Mouse (Mus musculus): Measurements from ENCODE around the gene Vsig2. TPM values are rescaled to one million over a fixed set of nuclear protein-coding genes. Genes with fewer than 3 reads are reported as not detected.
A peak's percentile ranks its signal among the peaks of the same experiment; 100 is the strongest.

The Vsig2 gene
- polyA plus RNA-seq, 1 experiment from 2014 or later: 0.58 TPM

- WGBS: 92% methylated on average over 2 of the region's 2 CpGs
- ATAC-seq (ENCODE audit: low FRiP score, low read depth): no peak
Measured at GRCm38 (mm10) chr9:37519995-37520394, 19.1 kb upstream of the Vsig2 start.

GRCm38 (mm10) chr9:37525461-37525860, 13.6 kb upstream of the Vsig2 start:
- peaks cover 50% of the 10 kb centered on the region for H3K27me3 ChIP-seq (replicated peaks)
- no peak overlapping the region for H3K27ac ChIP-seq
- 87% methylated on average over 2 of the region's 2 CpGs for WGBS
- no peaks in the 10 kb centered on the region for H3K9me3 ChIP-seq
- H3K4me1 ChIP-seq: peaks cover 23% of the 10 kb centered on the region
- no peak overlapping the region for H3K4me2 ChIP-seq (replicated peaks)
- no peak overlapping the region for H3K4me3 ChIP-seq
- no peak overlapping the region for H3K9ac ChIP-seq
- peaks cover 26% of the 10 kb centered on the region for H3K36me3 ChIP-seq
- no peak for ATAC-seq (ENCODE audit: low FRiP score, low read depth)

More at GRCm38 (mm10) chr9:37519995-37520394, 19.1 kb upstream of the Vsig2 start:
- no peak overlapping the region for H3K4me3 ChIP-seq
- no peak overlapping the region for H3K27ac ChIP-seq
- H3K36me3 ChIP-seq: peaks cover 39% of the 10 kb centered on the region
- H3K27me3 ChIP-seq (replicated peaks): no peaks in the 10 kb centered on the region
- H3K4me1 ChIP-seq: no peaks in the 10 kb centered on the region
- H3K4me2 ChIP-seq (replicated peaks): no peak overlapping the region
- H3K9me3 ChIP-seq: no peaks in the 10 kb centered on the region
- H3K9ac ChIP-seq: no peak overlapping the region

DNA sequence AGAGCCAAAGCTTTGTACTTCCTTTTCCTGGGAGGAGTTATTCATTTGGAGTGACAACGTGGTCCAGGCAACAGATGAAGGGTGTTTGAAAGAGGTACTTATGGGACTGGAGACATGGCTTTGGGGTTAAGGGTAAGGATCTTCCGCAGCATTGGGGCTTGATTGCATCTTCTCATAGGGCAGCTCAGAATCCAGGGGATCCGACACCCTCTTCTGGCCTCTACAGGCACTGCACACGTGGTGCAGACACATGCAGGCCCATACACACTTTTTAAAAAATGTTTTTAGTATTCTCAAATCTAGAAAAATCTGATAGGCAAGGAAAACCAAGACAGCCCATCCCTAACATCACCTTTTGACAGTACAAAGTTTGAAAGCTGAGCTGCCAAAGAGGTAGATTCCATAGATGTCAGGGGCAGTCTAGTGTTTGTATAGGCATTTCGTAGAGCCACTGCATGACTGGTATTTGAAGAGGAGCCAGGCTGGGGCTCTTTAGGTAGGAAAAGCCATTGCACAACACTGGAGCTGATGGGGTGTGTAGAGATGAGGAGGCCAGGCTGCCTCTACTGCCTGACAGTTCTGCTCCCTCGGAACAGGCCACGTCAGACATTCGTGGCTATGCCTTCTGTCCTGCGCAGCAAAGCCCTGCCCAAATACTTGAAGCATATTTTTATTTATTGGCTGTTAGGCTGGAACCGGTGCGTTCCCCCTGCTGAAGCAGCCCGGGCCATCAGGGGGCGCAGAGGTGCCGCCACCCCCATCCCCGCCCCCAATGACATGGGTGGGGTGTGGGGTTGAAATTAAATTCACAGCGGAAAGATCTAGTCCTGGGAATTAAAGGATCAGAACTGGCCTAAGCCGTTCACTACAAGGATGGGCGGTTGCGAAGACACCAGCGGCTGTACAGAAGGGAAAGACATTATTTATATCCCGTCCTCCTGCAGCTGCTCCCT, 12.3 kb upstream of the Vsig2 start:
- H3K27me3 ChIP-seq (replicated peaks): peaks cover 61% of the 10 kb centered on the region
- 0 out of 2 replicates have a peak, but pooled peaks have one; percentile 15 for ATAC-seq (ENCODE audit: low FRiP score, low read depth)
- H3K9me3 ChIP-seq: no peaks in the 10 kb centered on the region
- no peak overlapping the region for H3K4me3 ChIP-seq
- no peak overlapping the region for H3K9ac ChIP-seq
- peaks cover 19% of the 10 kb centered on the region for H3K36me3 ChIP-seq
- peaks cover 35% of the 10 kb centered on the region for H3K4me1 ChIP-seq
- no peak overlapping the region for H3K27ac ChIP-seq
- H3K4me2 ChIP-seq (replicated peaks): peak overlapping the region; percentile 34
- WGBS: 21% methylated on average over 21 of the region's 21 CpGs

DNA sequence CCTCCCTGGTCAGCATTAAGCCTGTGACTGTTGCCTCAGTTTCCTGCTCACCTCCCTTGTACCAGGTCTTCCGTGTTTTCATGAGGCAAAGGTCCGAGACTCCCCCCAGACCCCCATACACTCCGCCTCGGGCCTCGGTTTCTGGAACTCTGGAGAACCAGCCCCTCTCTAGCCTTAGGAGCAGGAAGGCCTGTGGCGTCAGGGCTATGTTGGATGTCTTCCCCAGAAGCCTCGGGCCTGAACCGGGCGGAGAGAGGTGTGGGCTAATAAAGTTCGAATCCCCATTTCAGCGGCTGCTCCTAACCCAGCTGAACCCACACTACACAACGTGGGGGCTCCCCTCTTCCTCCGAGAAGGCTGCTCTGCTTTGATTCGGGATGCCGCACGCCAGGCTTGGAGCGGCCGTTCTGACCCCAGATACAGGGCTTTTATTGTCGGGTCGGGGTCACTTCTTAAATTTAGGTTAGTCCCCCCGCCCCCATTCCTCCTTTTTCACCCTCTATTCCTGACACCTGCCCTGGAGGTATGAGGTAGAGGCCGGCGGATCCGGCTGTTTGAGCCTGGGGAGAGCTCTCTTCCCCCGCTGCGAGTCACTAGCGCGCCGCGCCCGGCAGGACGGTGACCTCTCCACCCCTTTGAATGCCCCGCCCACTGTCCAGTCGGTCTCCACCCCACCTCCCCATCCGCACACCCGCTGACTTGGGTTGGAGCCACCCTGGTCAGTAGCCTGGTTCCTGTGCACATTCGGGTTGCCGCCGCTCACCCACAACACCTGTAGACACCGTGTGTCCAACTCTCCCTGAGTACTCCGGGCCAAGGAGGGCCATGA, 11.4 kb upstream of the Vsig2 start, which contains the start of gene Esam:
Gene Esam (plus strand): TSS at position 683 of the 829 bp plus-strand sequence.
- peaks cover 35% of the 10 kb centered on the region for H3K4me1 ChIP-seq
- ATAC-seq (ENCODE audit: low FRiP score, low read depth): 0 out of 2 replicates have a peak, but pooled peaks have one; percentile 25
- peaks cover 67% of the 10 kb centered on the region for H3K27me3 ChIP-seq (replicated peaks)
- 3% methylated on average over 41 of the region's 41 CpGs for WGBS
- peak within 1 kb of the TSS; percentile 1; the same call in 1 of the 2 replicates for H3K4me3 ChIP-seq
- H3K4me2 ChIP-seq (replicated peaks): peak within 1 kb of the TSS; percentile 34
- peaks cover 14% of the 10 kb centered on the region for H3K36me3 ChIP-seq
- H3K9ac ChIP-seq: no peak within 1 kb of the TSS
- H3K9me3 ChIP-seq: no peaks in the 10 kb centered on the region
- H3K27ac ChIP-seq: no peak within 1 kb of the TSS

- H3K36me3 ChIP-seq: peaks cover 6% of the 10 kb centered on the region; the same call in 1 of the 2 replicates
- H3K4me1 ChIP-seq: peaks cover 35% of the 10 kb centered on the region
- H3K27ac ChIP-seq: no peak overlapping the region
- ATAC-seq (ENCODE audit: low FRiP score, low read depth): no peak
- 20% methylated on average over 9 of the region's 9 CpGs for WGBS
- no peaks in the 10 kb centered on the region for H3K9me3 ChIP-seq
- peaks cover 67% of the 10 kb centered on the region for H3K27me3 ChIP-seq (replicated peaks)
- no peak overlapping the region for H3K9ac ChIP-seq
- 0 out of 2 replicates have a peak overlapping the region, but pooled peaks have one; percentile 1 for H3K4me3 ChIP-seq
- peak overlapping the region; percentile 34; the same call in 1 of the 2 replicates for H3K4me2 ChIP-seq (replicated peaks)
Measured at GRCm38 (mm10) chr9:37528225-37528970, 10.7 kb upstream of the Vsig2 start.

GRCm38 (mm10) chr9:37530031-37530887, 8.8 kb upstream of the Vsig2 start:
- Histone ChIP-seq H3K27ac (no peak overlapping the region), H3K4me2 (replicated peaks) (peak overlapping the region; percentile 60), H3K9ac (peak overlapping the region; percentile 44), H3K9me3 (no peaks in the 10 kb centered on the region), H3K27me3 (replicated peaks) (peaks cover 67% of the 10 kb centered on the region), H3K4me3 (peak overlapping the region; percentile 29), H3K36me3 (0 out of 2 replicates have a peak, but pooled peaks cover 2% of the 10 kb centered on the region), H3K4me1 (peaks cover 35% of the 10 kb centered on the region)
- WGBS: under 1% methylated on average over 32 of the region's 32 CpGs
- ATAC-seq (ENCODE audit: low FRiP score, low read depth): no peak; the same call in 1 of the 2 replicates

- Histone ChIP-seq H3K4me2 (replicated peaks) (peak overlapping the region; percentile 60), H3K4me3 (peak overlapping the region; percentile 29), H3K9me3 (no peaks in the 10 kb centered on the region), H3K27ac (no peak overlapping the region), H3K36me3 (no peaks in the 10 kb centered on the region), H3K27me3 (replicated peaks) (peaks cover 61% of the 10 kb centered on the region), H3K9ac (peak overlapping the region; percentile 26; the same call in 1 of the 2 replicates), H3K4me1 (peaks cover 35% of the 10 kb centered on the region)
- ATAC-seq (ENCODE audit: low FRiP score, low read depth): peak; percentile 67
- WGBS: 1% methylated on average over 31 of the region's 31 CpGs
Measured at GRCm38 (mm10) chr9:37530888-37531705, 8.0 kb upstream of the Vsig2 start.

DNA sequence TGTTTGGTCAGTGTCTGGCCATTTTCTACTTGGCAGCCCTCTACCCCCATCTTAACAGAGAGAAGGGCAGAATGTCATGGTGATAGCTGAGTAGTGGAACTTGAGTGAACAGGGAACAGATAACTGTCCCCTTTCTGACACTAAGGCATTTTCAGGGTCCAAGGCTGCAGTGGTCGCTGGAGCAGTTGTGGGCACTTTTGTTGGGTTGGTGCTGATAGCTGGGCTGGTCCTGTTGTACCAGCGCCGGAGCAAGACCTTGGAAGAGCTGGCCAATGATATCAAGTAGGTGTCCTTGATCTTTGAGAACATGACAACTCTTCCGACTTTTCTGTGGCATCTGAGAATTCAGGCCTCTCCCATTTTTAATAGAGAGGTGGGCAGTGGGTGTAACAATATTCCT, 2.2 kb upstream of the Vsig2 start:
- Histone ChIP-seq H3K4me2 (replicated peaks) (no peak overlapping the region), H3K4me3 (no peak overlapping the region), H3K4me1 (no peaks in the 10 kb centered on the region), H3K36me3 (0 out of 2 replicates have a peak, but pooled peaks cover 2% of the 10 kb centered on the region), H3K27me3 (replicated peaks) (peaks cover 7% of the 10 kb centered on the region), H3K27ac (no peak overlapping the region), H3K9me3 (no peaks in the 10 kb centered on the region), H3K9ac (no peak overlapping the region)
- 78% methylated on average over 4 of the region's 4 CpGs for WGBS
- ATAC-seq (ENCODE audit: low FRiP score, low read depth): no peak

DNA sequence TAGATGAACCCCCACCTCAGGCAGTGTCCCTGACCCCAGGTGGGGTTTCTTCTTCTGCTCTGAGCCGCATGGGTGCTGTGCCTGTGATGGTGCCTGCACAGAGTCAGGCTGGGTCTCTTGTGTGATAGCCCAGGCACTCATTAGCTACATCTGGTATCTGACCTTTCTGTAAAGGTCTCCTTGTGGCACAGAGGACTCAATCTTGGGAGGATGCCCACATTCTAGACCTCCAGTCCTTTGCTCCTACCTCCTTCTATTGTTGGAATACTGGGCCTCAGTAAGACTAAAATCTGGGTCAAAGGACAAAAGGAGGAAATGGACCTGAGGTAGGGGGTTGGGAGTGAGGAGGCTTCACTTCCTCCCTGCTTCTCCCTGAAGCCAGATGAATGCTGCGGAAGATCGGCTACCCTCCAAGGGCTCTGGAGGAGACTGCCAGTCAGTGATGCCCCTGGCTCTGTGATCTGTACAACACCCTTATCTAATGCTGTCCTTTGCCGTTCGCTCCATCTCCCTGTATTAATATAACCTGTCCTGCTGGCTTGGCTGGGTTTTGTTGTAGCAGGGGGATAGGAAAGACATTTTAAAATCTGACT, 1.3 kb upstream of the Vsig2 start:
- no peak overlapping the region for H3K4me2 ChIP-seq (replicated peaks)
- H3K27ac ChIP-seq: no peak overlapping the region
- 0 out of 2 replicates have a peak, but pooled peaks cover 3% of the 10 kb centered on the region for H3K27me3 ChIP-seq (replicated peaks)
- H3K9me3 ChIP-seq: no peaks in the 10 kb centered on the region
- H3K9ac ChIP-seq: no peak overlapping the region
- H3K4me3 ChIP-seq: no peak overlapping the region
- ATAC-seq (ENCODE audit: low FRiP score, low read depth): no peak
- WGBS: 79% methylated on average over 5 of the region's 5 CpGs
- H3K4me1 ChIP-seq: no peaks in the 10 kb centered on the region
- H3K36me3 ChIP-seq: 0 out of 2 replicates have a peak, but pooled peaks cover 2% of the 10 kb centered on the region

DNA sequence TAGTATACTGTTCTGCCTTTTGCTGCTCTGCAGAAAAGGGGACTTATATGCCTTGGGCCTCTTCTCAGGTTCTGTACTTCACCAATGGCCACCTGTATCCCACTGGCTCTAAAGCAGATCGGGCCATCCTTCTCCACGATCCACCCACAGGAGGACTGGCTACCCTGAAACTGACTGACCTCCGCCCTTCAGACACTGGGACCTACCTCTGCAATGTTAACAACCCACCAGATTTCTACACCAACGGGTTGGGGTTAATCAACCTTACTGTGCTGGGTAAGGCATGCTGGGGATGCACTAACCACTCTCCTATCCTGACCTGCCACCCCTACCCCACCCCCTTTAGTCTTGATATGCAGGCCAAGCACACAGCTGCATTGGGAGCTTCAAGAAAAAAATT, 1.2 kb downstream of the Vsig2 start:
- peaks cover 5% of the 10 kb centered on the region for H3K4me1 ChIP-seq
- H3K27ac ChIP-seq: no peak overlapping the region
- peaks cover 20% of the 10 kb centered on the region for H3K27me3 ChIP-seq (replicated peaks)
- no peak for ATAC-seq (ENCODE audit: low FRiP score, low read depth)
- H3K9ac ChIP-seq: no peak overlapping the region
- WGBS: 84% methylated on average over 4 of the region's 4 CpGs
- H3K9me3 ChIP-seq: no peaks in the 10 kb centered on the region
- H3K36me3 ChIP-seq: 0 out of 2 replicates have a peak, but pooled peaks cover 2% of the 10 kb centered on the region
- no peak overlapping the region for H3K4me3 ChIP-seq
- H3K4me2 ChIP-seq (replicated peaks): no peak overlapping the region
